Mouse (Mus musculus) midbrain, embryonic 13.5 days (tissue): Measurements from ENCODE around the gene Nek9. TPM values are rescaled to one million over a fixed set of nuclear protein-coding genes. Genes with fewer than 3 reads are reported as not detected.

Experiments
- ATAC-seq: fragments of 200-750 bp; cut with Nextera tagmentation; 2 replicates; pipeline ENCODE4 v1.8.0; 2017; ENCODE audit warnings: mild to moderate bottlenecking, moderate TSS enrichment, moderate library complexity
- H3K27ac ChIP-seq: fragments of 300-500 bp; sonication (generic); 2 replicates; pipeline ENCODE4 v1.5.1; 2015; ENCODE audit warnings: inconsistent platforms, mild to moderate bottlenecking, moderate library complexity
- H3K27me3 ChIP-seq: fragments of 300-500 bp; sonication (generic); 2 replicates; pipeline ENCODE4 v1.6.1; 2015; ENCODE audit warnings: mild to moderate bottlenecking, inconsistent platforms
- H3K36me3 ChIP-seq: fragments of 300-500 bp; sonication (generic); 2 replicates; pipeline ENCODE4 v1.6.1; 2015; ENCODE audit warnings: mild to moderate bottlenecking, inconsistent platforms
- H3K4me1 ChIP-seq: fragments of 300-500 bp; sonication (generic); replicated peaks from 2 replicates; pipeline ENCODE4 v1.6.1; 2015; ENCODE audit warnings: inconsistent platforms
- H3K4me2 ChIP-seq: fragments of 300-500 bp; sonication (generic); replicated peaks from 2 replicates; pipeline ENCODE4 v1.6.1; 2015; ENCODE audit warnings: moderate library complexity, mild to moderate bottlenecking, inconsistent platforms
- H3K4me3 ChIP-seq: fragments of 300-500 bp; sonication (generic); replicated peaks from 2 replicates; pipeline ENCODE4 v1.5.1; 2015; ENCODE audit warnings: mild to moderate bottlenecking, inconsistent platforms
- H3K9ac ChIP-seq: fragments of 300-500 bp; sonication (generic); replicated peaks from 2 replicates; pipeline ENCODE4 v1.6.1; 2015; ENCODE audit warnings: mild to moderate bottlenecking, inconsistent platforms
- H3K9me3 ChIP-seq: fragments of 300-500 bp; sonication (generic); 2 replicates; pipeline ENCODE4 v1.6.1; 2016; ENCODE audit warnings: mild to moderate bottlenecking, inconsistent platforms
- WGBS: fragments of 180-500 bp; shearing (Covaris S2); methylation state at CpG from one replicate; pipeline ENCODE4 v1.1.7; 2015; 5-methylcytosine and 5-hydroxymethylcytosine counted together
- polyA plus RNA-seq: library from polyadenylated mRNA; unstranded; fragments of >200 nt; fragmentation: Nextera tagmentation; extraction: Ambion mirVana; gene quantifications from 2 replicates; pipeline ENCODE4 v1.2.1, GENCODE M21; 2015

The Nek9 gene
- polyA plus RNA-seq, 1 experiment from 2014 or later = 13.5 TPM

- H3K36me3 ChIP-seq = 0 out of 2 replicates have a peak, but pooled peaks cover 3% of the 10 kb centered on the region
These were observed 68.8 kb downstream of the Nek9 start, which contains the start of gene Mlh3 for GRCm38 (mm10) chr12:85270319-85270718. Gene Mlh3 (minus strand): TSS chr12:85270599.

DNA sequence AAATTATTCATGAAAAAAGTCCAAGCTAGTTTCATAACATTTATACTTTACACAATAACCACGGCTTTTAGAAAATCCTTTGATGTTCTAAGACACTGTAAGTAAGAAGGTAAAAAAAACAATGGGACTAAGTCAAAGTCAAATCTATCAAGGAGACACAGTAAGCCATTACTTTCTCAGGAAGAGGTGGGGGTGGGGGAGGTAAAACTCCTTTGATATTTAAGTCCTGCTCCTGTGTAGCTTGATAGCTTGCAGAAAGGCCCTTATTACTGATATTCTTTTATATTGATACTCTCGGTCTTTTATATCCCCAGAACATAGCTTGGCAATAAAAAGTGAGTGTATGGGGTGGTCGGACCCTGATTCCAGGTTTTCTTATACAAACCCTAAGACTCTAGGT is 69.3 kb downstream of the Nek9 start:
- no peaks in the 10 kb centered on the region for H3K9me3 ChIP-seq
- H3K36me3 ChIP-seq = 0 out of 2 replicates have a peak, but pooled peaks cover 3% of the 10 kb centered on the region
- H3K4me2 ChIP-seq = peak overlapping the region; percentile 59
- peak overlapping the region; percentile 57 for H3K4me3 ChIP-seq
- H3K9ac ChIP-seq = peak overlapping the region; percentile 73
- H3K4me1 ChIP-seq = peaks cover 4% of the 10 kb centered on the region
- H3K27ac ChIP-seq = peak overlapping the region; percentile 87
- no peak for ATAC-seq
- no peaks in the 10 kb centered on the region for H3K27me3 ChIP-seq
- WGBS = 61% methylated on average over 3 of the region's 3 CpGs

More at GRCm38 (mm10) chr12:85270319-85270718, 68.8 kb downstream of the Nek9 start, which contains the start of gene Mlh3:
- Histone ChIP-seq H3K9me3 (no peaks in the 10 kb centered on the region), H3K4me3 (peak within 1 kb of the TSS; percentile 57), H3K9ac (peak within 1 kb of the TSS; percentile 73), H3K4me2 (peak within 1 kb of the TSS; percentile 59), H3K27ac (peak within 1 kb of the TSS; percentile 87), H3K4me1 (peaks cover 4% of the 10 kb centered on the region), H3K27me3 (no peaks in the 10 kb centered on the region)
- peak; percentile 98 for ATAC-seq
- under 1% methylated on average over 35 of the region's 35 CpGs for WGBS

DNA sequence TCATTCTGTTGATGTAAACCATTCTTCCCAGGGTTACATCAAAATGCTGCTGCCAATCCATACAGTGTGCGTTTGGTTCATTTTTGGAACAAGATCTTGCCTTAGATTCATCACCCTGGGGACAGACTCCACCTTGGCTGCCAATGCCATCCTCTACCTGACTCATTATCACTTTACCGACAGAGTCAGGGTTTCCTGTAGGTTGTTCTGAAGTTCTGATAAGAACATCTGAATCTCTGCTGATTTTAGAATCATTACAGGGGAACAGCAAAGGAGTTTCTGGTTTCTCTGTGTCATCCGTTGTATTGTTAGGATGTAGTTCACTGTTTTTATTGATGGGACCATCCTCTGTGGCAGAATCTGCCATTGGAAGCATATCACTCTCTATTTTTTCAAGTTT is 72.9 kb downstream of the Nek9 start:
- H3K36me3 ChIP-seq = no peaks in the 10 kb centered on the region
- no peak overlapping the region for H3K9ac ChIP-seq
- peaks cover 4% of the 10 kb centered on the region for H3K4me1 ChIP-seq
- no peak overlapping the region for H3K4me2 ChIP-seq
- 95% methylated on average over 3 of the region's 3 CpGs for WGBS
- no peak overlapping the region for H3K27ac ChIP-seq
- H3K4me3 ChIP-seq = no peak overlapping the region
- no peak for ATAC-seq
- H3K9me3 ChIP-seq = no peaks in the 10 kb centered on the region
- H3K27me3 ChIP-seq = no peaks in the 10 kb centered on the region

DNA sequence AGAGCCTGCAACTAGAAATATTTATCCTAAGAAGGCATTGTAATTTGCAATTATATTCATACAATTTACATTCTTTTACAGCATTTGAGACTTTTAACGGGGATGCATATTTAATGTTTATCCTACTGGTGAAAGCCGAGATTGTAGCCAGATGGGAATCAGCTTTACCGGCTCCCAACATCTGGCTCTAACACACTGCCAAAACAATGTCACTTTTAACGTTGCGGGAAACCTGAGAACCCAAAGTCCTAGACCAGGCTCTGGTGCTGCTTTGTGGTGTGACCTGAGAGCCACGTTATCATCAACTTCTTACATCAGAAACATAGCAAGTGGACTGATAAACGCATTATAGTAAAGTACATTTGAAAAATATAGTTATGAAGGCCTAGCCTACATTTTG is 74.2 kb downstream of the Nek9 start:
- H3K9ac ChIP-seq = no peak overlapping the region
- no peaks in the 10 kb centered on the region for H3K36me3 ChIP-seq
- peaks cover 2% of the 10 kb centered on the region for H3K4me1 ChIP-seq
- 82% methylated on average over 7 of the region's 7 CpGs for WGBS
- H3K9me3 ChIP-seq = no peaks in the 10 kb centered on the region
- H3K27me3 ChIP-seq = no peaks in the 10 kb centered on the region
- H3K27ac ChIP-seq = no peak overlapping the region
- H3K4me3 ChIP-seq = no peak overlapping the region
- no peak overlapping the region for H3K4me2 ChIP-seq
- ATAC-seq = no peak

DNA sequence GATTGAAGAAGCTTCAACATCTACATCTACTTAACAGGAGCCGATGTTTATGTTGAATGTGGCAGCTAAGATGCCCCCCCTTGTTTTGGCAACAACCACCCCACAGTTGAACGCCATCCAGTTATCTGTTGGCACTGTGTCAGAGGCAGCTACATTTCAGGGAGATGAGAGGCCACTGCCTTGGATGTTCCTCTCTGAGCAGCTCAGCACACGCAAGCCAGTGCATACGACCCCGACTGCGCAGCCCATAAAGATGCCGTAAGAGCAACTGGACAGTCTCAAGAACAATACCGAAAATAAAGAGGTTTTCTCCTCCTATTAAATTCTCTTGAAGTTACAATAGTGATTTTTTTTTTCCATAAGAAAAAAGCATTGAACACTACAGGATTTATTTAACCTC is 74.6 kb downstream of the Nek9 start:
- 97% methylated on average over 8 of the region's 8 CpGs for WGBS

DNA sequence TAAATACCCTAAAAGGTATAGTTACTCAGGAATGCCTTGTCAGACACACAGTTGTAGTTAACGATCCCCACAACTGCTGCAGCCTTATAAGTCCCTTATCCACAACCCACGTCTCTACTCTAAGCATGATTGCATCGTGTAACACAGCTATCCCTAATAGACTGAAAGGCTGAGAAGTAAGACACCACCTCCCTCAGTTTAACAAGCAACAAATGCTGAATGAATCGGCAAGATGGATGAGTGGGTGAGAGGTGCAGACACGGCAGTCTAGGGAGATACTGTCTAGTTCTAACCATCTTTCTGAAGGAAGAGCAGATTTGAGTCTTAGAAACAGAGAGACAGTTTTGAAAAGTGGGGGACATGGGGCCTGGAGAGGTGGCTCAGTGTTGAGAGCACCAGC is 76.0 kb downstream of the Nek9 start:
- Histone ChIP-seq H3K27ac (no peak overlapping the region), H3K27me3 (no peaks in the 10 kb centered on the region), H3K36me3 (no peaks in the 10 kb centered on the region), H3K4me3 (no peak overlapping the region), H3K9me3 (no peaks in the 10 kb centered on the region), H3K4me1 (no peaks in the 10 kb centered on the region), H3K4me2 (no peak overlapping the region), H3K9ac (no peak overlapping the region)
- 88% methylated on average over 5 of the region's 5 CpGs for WGBS
- ATAC-seq = no peak

More for the DNA sequence above, 74.6 kb downstream of the Nek9 start:
- no peak overlapping the region for H3K4me3 ChIP-seq
- H3K4me1 ChIP-seq = no peaks in the 10 kb centered on the region
- no peak overlapping the region for H3K4me2 ChIP-seq
- H3K27ac ChIP-seq = no peak overlapping the region
- ATAC-seq = no peak
- no peaks in the 10 kb centered on the region for H3K27me3 ChIP-seq
- no peak overlapping the region for H3K9ac ChIP-seq
- H3K36me3 ChIP-seq = no peaks in the 10 kb centered on the region
- no peaks in the 10 kb centered on the region for H3K9me3 ChIP-seq

- 0 out of 2 replicates have a peak, but pooled peaks have one; percentile 27 for ATAC-seq
- H3K27ac ChIP-seq = no peak overlapping the region
- no peaks in the 10 kb centered on the region for H3K9me3 ChIP-seq
- 54% methylated on average over 10 of the region's 10 CpGs for WGBS
- H3K4me2 ChIP-seq = no peak overlapping the region
- no peak overlapping the region for H3K4me3 ChIP-seq
- no peaks in the 10 kb centered on the region for H3K36me3 ChIP-seq
- H3K27me3 ChIP-seq = no peaks in the 10 kb centered on the region
- H3K9ac ChIP-seq = no peak overlapping the region
- H3K4me1 ChIP-seq = no peaks in the 10 kb centered on the region
These were observed 76.7 kb downstream of the Nek9 start for GRCm38 (mm10) chr12:85262489-85262888.

DNA sequence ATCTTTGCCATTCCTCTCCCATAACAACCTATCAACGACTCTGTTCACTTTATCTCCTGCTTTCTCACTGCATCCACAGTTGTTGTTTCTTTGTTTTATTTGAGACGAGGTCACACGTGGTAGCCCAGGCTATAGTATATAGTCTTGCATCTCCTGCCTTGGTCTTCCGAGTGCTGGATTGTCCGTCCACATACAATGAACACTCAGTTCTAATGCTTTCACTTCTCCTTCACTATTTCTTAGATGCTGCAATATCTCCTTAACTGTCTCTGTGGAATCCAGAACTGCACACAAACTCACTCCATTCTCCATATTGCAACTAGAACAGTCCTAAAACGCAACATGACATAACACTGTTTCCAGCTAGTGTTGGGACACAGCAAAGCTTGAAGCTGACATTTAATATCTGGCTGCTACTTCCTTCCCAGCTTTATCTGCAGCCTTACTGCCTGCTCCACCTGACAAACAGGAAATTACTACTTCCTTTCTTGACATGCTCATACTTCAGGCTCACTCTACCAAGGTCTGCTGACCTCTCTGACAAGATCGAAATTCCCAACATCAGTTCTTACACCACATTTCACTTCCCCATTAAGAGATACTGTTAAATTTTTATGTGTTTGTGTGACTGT is 82.0 kb downstream of the Nek9 start:
- no peak overlapping the region for H3K4me2 ChIP-seq
- H3K9ac ChIP-seq = no peak overlapping the region
- H3K4me1 ChIP-seq = no peaks in the 10 kb centered on the region
- peaks cover 2% of the 10 kb centered on the region; the same call in 1 of the 2 replicates for H3K36me3 ChIP-seq
- H3K27me3 ChIP-seq = no peaks in the 10 kb centered on the region
- WGBS = 87% methylated on average over 7 of the region's 7 CpGs
- H3K9me3 ChIP-seq = no peaks in the 10 kb centered on the region
- H3K27ac ChIP-seq = no peak overlapping the region
- ATAC-seq = no peak
- H3K4me3 ChIP-seq = no peak overlapping the region

- no peak overlapping the region for H3K4me3 ChIP-seq
- H3K27me3 ChIP-seq = no peaks in the 10 kb centered on the region
- WGBS = 82% methylated on average over 7 of the region's 7 CpGs
- no peak overlapping the region for H3K4me2 ChIP-seq
- peaks cover 2% of the 10 kb centered on the region; the same call in 1 of the 2 replicates for H3K36me3 ChIP-seq
- H3K9me3 ChIP-seq = no peaks in the 10 kb centered on the region
- no peak overlapping the region for H3K27ac ChIP-seq
- H3K4me1 ChIP-seq = no peaks in the 10 kb centered on the region
- no peak for ATAC-seq
- no peak overlapping the region for H3K9ac ChIP-seq
These were observed 82.9 kb downstream of the Nek9 start for GRCm38 (mm10) chr12:85256074-85256751.

DNA sequence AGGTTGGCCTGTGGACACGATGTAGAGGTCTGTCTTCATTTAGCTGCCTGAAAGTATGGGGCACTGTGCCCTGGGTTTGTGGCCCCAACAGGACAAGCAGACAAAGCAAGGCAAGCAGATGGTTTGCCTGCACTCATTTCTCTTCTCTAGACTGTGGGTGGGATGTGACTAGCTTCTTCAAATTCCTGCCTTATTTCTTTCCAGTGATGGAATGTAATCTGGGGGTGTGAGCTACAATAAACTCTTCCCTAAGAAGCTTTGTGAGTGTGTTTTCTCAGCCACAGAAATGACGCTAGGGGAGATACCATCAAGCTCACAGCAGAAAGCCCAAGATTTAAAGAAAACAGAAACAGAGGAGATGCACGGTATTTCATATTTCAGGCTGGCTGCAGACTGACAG is 87.1 kb downstream of the Nek9 start:
- no peak for ATAC-seq
- H3K4me2 ChIP-seq = no peak overlapping the region
- H3K4me1 ChIP-seq = no peaks in the 10 kb centered on the region
- no peaks in the 10 kb centered on the region for H3K9me3 ChIP-seq
- peaks cover 13% of the 10 kb centered on the region for H3K36me3 ChIP-seq
- H3K27me3 ChIP-seq = no peaks in the 10 kb centered on the region
- no peak overlapping the region for H3K27ac ChIP-seq
- H3K4me3 ChIP-seq = no peak overlapping the region
- no peak overlapping the region for H3K9ac ChIP-seq
- WGBS = 91% methylated on average over 3 of the region's 3 CpGs
